Mouse (Mus musculus) cerebellum, adult 9-11 months (tissue): ENCODE results near the gene Actl10.

Experiments used
- DNase-seq: peaks from one replicate; pipeline ENCODE4 v3.0.0; 2022

Actl10 gene

GRCm38 (mm10) chr2:154583906-154584872 is 32.6 kb downstream of the Actl10 start:
- peak; percentile 88 for DNase-seq

GRCm38 (mm10) chr2:154584931-154585601 is 33.5 kb downstream of the Actl10 start:
- DNase-seq = peak; percentile 47

GRCm38 (mm10) chr2:154586405-154586804 is 34.8 kb downstream of the Actl10 start:
- no peak for DNase-seq

GRCm38 (mm10) chr2:154589051-154589450 is 37.5 kb downstream of the Actl10 start:
- DNase-seq = no peak

- DNase-seq = no peak
Observed at GRCm38 (mm10) chr2:154591239-154591638, 39.7 kb downstream of the Actl10 start.

- no peak for DNase-seq
Observed at GRCm38 (mm10) chr2:154593025-154593424, 41.4 kb downstream of the Actl10 start.

- no peak for DNase-seq
Observed at GRCm38 (mm10) chr2:154595775-154596174, 44.2 kb downstream of the Actl10 start.

GRCm38 (mm10) chr2:154597399-154597798 is 45.8 kb downstream of the Actl10 start:
- DNase-seq = no peak

GRCm38 (mm10) chr2:154600586-154600985 is 49.0 kb downstream of the Actl10 start:
- DNase-seq = no peak

- DNase-seq = no peak
Observed at GRCm38 (mm10) chr2:154601324-154601723, 49.7 kb downstream of the Actl10 start.
